Comparison of ENCODE assay signal across 23 mouse cellular contexts in the genomic region with DNA sequence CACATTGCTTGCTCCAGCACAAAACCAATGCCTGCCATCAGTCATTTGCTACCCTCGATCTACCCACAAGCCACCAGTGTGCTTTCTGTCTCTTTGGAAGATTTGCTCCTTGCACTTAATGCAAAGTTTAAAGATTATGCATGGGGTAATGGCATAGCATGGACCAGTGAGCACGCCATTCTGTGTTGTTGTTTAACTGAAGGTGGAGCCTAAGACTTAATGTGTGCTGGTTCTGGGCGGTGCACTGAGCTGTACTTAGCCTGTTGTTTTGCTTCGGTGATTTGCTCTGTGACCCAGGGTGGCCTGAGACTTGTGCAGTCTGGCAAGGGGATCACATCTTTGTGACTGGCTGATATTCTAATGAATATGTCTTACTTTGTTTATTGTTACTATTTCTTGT. TPM values are rescaled to one million over a fixed set of nuclear protein-coding genes. Genes with fewer than 3 reads are reported as not detected.
DNase-seq lines count a peak whose midpoint lies in the region; ATAC-seq lines count a peak whose summit lies in the region.
"Had no signal": no experiment of that assay in that cellular context is flagged by ENCODE, and none has a peak within 500 bp of the region (broad histone marks: within the 10 kb centered on the region; RNA-seq: fewer than 3 reads in every experiment).

No protein-coding gene starts in this region.

- peaks cover 36% of the 10 kb centered on the region for H3K4me1 ChIP-seq in kidney, embryonic 16.5 days (ENCODE audit: insufficient read depth, low read length)
- peaks cover 19% of the 10 kb centered on the region for H3K4me1 ChIP-seq in neural tube, embryonic 15.5 days

- H3K27me3 ChIP-seq in kidney, embryonic 16.5 days (ENCODE audit: insufficient read depth, low read length): no peaks in the 10 kb centered on the region
- no peaks in the 10 kb centered on the region for H3K27me3 ChIP-seq in neural tube, embryonic 15.5 days (replicated peaks)
- H3K27me3 ChIP-seq: embryonic facial prominence, embryonic 12.5 days; forebrain, embryonic 13.5 days; hindbrain, embryonic 12.5 days had no signal

- H3K36me3 ChIP-seq in kidney, embryonic 16.5 days (ENCODE audit: insufficient read depth, low read length): peaks cover 62% of the 10 kb centered on the region
- peaks cover 65% of the 10 kb centered on the region for H3K36me3 ChIP-seq in neural tube, embryonic 15.5 days

- peak overlapping the region; percentile 91 for H3K27ac ChIP-seq in kidney, embryonic 16.5 days (ENCODE audit: low read length)
- no peak overlapping the region for H3K27ac ChIP-seq in neural tube, embryonic 15.5 days (replicated peaks)
- H3K27ac ChIP-seq: embryonic facial prominence, embryonic 12.5 days; forebrain, embryonic 13.5 days; hindbrain, embryonic 12.5 days had no signal

- H3K4me3 ChIP-seq in kidney, embryonic 16.5 days (ENCODE audit: low read length): no peak overlapping the region
- no peak overlapping the region for H3K4me3 ChIP-seq in neural tube, embryonic 15.5 days (replicated peaks)
- H3K4me3 ChIP-seq: embryonic facial prominence, embryonic 12.5 days; forebrain, embryonic 13.5 days; hindbrain, embryonic 12.5 days had no signal

- WGBS in kidney, embryonic 16.5 days: 57% methylated on average over 4 of the region's 4 CpGs
- 92% methylated on average over 4 of the region's 4 CpGs for WGBS in neural tube, embryonic 15.5 days

- no peak overlapping the region for H3K9ac ChIP-seq in kidney, embryonic 16.5 days (replicated peaks; ENCODE audit: low read length)
- H3K9ac ChIP-seq in neural tube, embryonic 15.5 days (replicated peaks): no peak overlapping the region
- H3K9ac ChIP-seq: embryonic facial prominence, embryonic 12.5 days; forebrain, embryonic 13.5 days; forebrain, postnatal 0 days; hindbrain, embryonic 12.5 days had no signal

- peak; percentile 74 for ATAC-seq in kidney, embryonic 16.5 days (ENCODE audit: low FRiP score, low TSS enrichment)
- no peak for ATAC-seq in neural tube, embryonic 15.5 days (ENCODE audit: low FRiP score)
- ATAC-seq: activated CD4-positive, CD25-positive, alpha-beta regulatory T cell, adult 4 months; forebrain, embryonic 13.5 days; forebrain, postnatal 0 days had no signal

- no peak overlapping the region for H3K4me2 ChIP-seq in kidney, embryonic 16.5 days (replicated peaks; ENCODE audit: low read depth, low read length)
- H3K4me2 ChIP-seq in neural tube, embryonic 15.5 days: no peak overlapping the region
- H3K4me2 ChIP-seq: embryonic facial prominence, embryonic 12.5 days; forebrain, embryonic 13.5 days; hindbrain, embryonic 12.5 days had no signal

- DNase-seq in kidney, adult 11 months: peak; percentile 91
- peak; percentile 83 to 89 for DNase-seq in kidney, adult 8-10 months
- DNase-seq in kidney, postnatal 25 days: peak; percentile 77 to 90
- DNase-seq in T-cell, adult 2 months (ENCODE audit: low spot score): no peak
- no peak for DNase-seq in testis, postnatal 10 days (ENCODE audit: low spot score)
- no peak for DNase-seq in testis, postnatal 14 days (ENCODE audit: low spot score)
- DNase-seq: adrenal gland, postnatal 14 days; cerebellum, adult 11-12 months; cerebellum, postnatal 25 days; forebrain, postnatal 0 days; gastrocnemius, postnatal 36 days; heart, adult 11 months; heart, postnatal 10 days; heart, postnatal 4 days had no signal

- H3K9me3 ChIP-seq in kidney, embryonic 16.5 days (ENCODE audit: low read length): no peaks in the 10 kb centered on the region
- no peaks in the 10 kb centered on the region for H3K9me3 ChIP-seq in neural tube, embryonic 15.5 days (replicated peaks)
- H3K9me3 ChIP-seq: embryonic facial prominence, embryonic 12.5 days; forebrain, embryonic 13.5 days; hindbrain, embryonic 12.5 days had no signal

RNA-seq across cellular contexts. Expression of a gene that starts 4.6 kb away (rescaled TPM):
- polyA plus RNA-seq in kidney, embryonic 16.5 days (2015; fragmentation: Nextera tagmentation; extraction: Ambion mirVana): 289 and 303 TPM in 2 replicates
- 185 and 191 TPM in 2 replicates for polyA plus RNA-seq in neural tube, embryonic 15.5 days (2015; fragmentation: Nextera tagmentation; extraction: Ambion mirVana)

RNA-seq across cellular contexts. Expression of a gene that starts 14.1 kb away (rescaled TPM):
- 0.11 TPM in 1 of 2 replicates, not detected in the other for polyA plus RNA-seq in kidney, embryonic 16.5 days (2015; fragmentation: Nextera tagmentation; extraction: Ambion mirVana)
- polyA plus RNA-seq in neural tube, embryonic 15.5 days (2015; fragmentation: Nextera tagmentation; extraction: Ambion mirVana): not detected in 2 replicates
- polyA plus RNA-seq: activated CD4-positive, CD25-positive, alpha-beta regulatory T cell, adult 4 months; C2C12; embryonic facial prominence, embryonic 12.5 days; forebrain, postnatal 0 days; heart, embryonic 14.5 days; hindbrain, embryonic 12.5 days had no signal

RNA-seq across cellular contexts. Expression of a gene that starts 22.8 kb away (rescaled TPM):
- not detected in 2 replicates for polyA plus RNA-seq in kidney, embryonic 16.5 days (2015; fragmentation: Nextera tagmentation; extraction: Ambion mirVana)
- polyA plus RNA-seq in neural tube, embryonic 15.5 days (2015; fragmentation: Nextera tagmentation; extraction: Ambion mirVana): 0.06 TPM in 1 of 2 replicates, not detected in the other
- polyA plus RNA-seq: C2C12; forebrain, embryonic 13.5 days; heart, embryonic 14.5 days; hindbrain, embryonic 12.5 days had no signal

RNA-seq across cellular contexts. Expression of a gene that starts 40.4 kb away (rescaled TPM):
- polyA plus RNA-seq in kidney, embryonic 16.5 days (2015; fragmentation: Nextera tagmentation; extraction: Ambion mirVana): not detected in 2 replicates
- polyA plus RNA-seq in neural tube, embryonic 15.5 days (2015; fragmentation: Nextera tagmentation; extraction: Ambion mirVana): 0.14 and 0.15 TPM in 2 replicates
- polyA plus RNA-seq: activated CD4-positive, CD25-positive, alpha-beta regulatory T cell, adult 4 months; C2C12; cortical plate, adult 2 months; embryonic facial prominence, embryonic 12.5 days; forebrain, embryonic 13.5 days; heart, embryonic 14.5 days; hindbrain, embryonic 12.5 days had no signal

RNA-seq across cellular contexts. Expression of a gene that starts 42.3 kb away (rescaled TPM):
- polyA plus RNA-seq in kidney, embryonic 16.5 days (2015; fragmentation: Nextera tagmentation; extraction: Ambion mirVana): 71.4 and 73.9 TPM in 2 replicates
- 59.6 and 60.9 TPM in 2 replicates for polyA plus RNA-seq in neural tube, embryonic 15.5 days (2015; fragmentation: Nextera tagmentation; extraction: Ambion mirVana)

Comparison
In these comparisons a context has a peak if more than half of its experiments do, and no peak if none do; other contexts are left out.
1. DNase-seq: peak in kidney, adult 11 months (single experiment), kidney, adult 8-10 months (2 of 2) and kidney, postnatal 25 days (2 of 2); none in T-cell, adult 2 months (single experiment), testis, postnatal 10 days (single experiment) and testis, postnatal 14 days (single experiment).